Comparison of ENCODE assay signal across 26 mouse cellular contexts in the genomic region with DNA sequence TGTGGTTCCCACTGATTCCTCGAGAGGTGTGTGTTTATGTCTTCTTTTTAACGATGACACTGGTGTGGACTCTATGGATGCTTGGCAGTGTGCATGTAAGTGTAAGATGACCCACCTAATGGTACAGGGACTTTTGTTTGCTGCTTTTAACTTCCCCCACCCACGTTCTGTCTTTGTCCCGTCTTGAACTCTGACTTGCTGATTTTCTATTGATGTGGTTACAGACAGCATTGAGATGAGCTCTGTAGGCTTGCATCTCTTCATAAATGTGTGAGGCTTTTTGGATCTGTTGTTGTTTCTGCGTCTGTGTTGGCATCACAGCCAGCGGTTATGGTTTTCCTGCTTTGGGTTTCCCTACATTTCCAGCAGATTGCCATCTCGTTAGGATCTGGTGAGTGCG. TPM values are rescaled to one million over a fixed set of nuclear protein-coding genes. Genes with fewer than 3 reads are reported as not detected.
DNase-seq lines count a peak whose midpoint lies in the region; ATAC-seq and TF ChIP-seq lines count a peak whose summit lies in the region.
"Had no signal": no experiment of that assay in that cellular context is flagged by ENCODE, and none has a peak within 500 bp of the region (broad histone marks: within the 10 kb centered on the region; RNA-seq: fewer than 3 reads in every experiment).

No protein-coding gene starts in this region.

- intact Hi-C loops in gastrocnemius, adult 2 months (cut with DNase I) = no loop called here

- peak overlapping the region; percentile 84 for H3K27ac ChIP-seq in gastrocnemius, adult 2 months
- peak overlapping the region; percentile 88; the same call in 1 of the 2 replicates for H3K27ac ChIP-seq in liver, embryonic 16.5 days (ENCODE audit: low read length)
- no peak overlapping the region for H3K27ac ChIP-seq in lung, postnatal 0 days (ENCODE audit: low read length)
- H3K27ac ChIP-seq: embryonic facial prominence, embryonic 12.5 days; forebrain, embryonic 13.5 days; hindbrain, embryonic 13.5 days; intestine, embryonic 15.5 days; limb, embryonic 10.5 days; neural tube, embryonic 15.5 days had no signal

- no peak for TF ChIP-seq EP300 in lung, postnatal 0 days (IDR thresholded peaks at IDR 0.05)

- peaks cover 74% of the 10 kb centered on the region for H3K4me1 ChIP-seq in liver, embryonic 16.5 days (ENCODE audit: control insufficient read depth, low read depth, low read length)
- H3K4me1 ChIP-seq in lung, postnatal 0 days (ENCODE audit: insufficient read depth, low read depth, low read length) = peaks cover 29% of the 10 kb centered on the region

- H3K9ac ChIP-seq in liver, embryonic 16.5 days (ENCODE audit: low read depth, low read length) = no peak overlapping the region
- no peak overlapping the region for H3K9ac ChIP-seq in lung, postnatal 0 days (replicated peaks; ENCODE audit: low read depth)
- H3K9ac ChIP-seq: embryonic facial prominence, embryonic 12.5 days; forebrain, embryonic 13.5 days; hindbrain, embryonic 13.5 days; intestine, embryonic 15.5 days; neural tube, embryonic 15.5 days had no signal

- TF ChIP-seq CTCF in gastrocnemius, adult 2 months (IDR thresholded peaks at IDR 0.05) = no peak
- no peak for TF ChIP-seq CTCF in lung, postnatal 0 days (IDR thresholded peaks at IDR 0.05)

- H3K27me3 ChIP-seq in liver, embryonic 16.5 days (ENCODE audit: control insufficient read depth, insufficient read depth, low read depth, low read length) = no peaks in the 10 kb centered on the region
- H3K27me3 ChIP-seq in lung, postnatal 0 days (replicated peaks; ENCODE audit: insufficient read depth, low read length) = no peaks in the 10 kb centered on the region
- H3K27me3 ChIP-seq: embryonic facial prominence, embryonic 12.5 days; forebrain, embryonic 13.5 days; hindbrain, embryonic 13.5 days; intestine, embryonic 15.5 days; neural tube, embryonic 15.5 days had no signal

- H3K4me3 ChIP-seq in gastrocnemius, adult 2 months = no peak overlapping the region
- no peak overlapping the region for H3K4me3 ChIP-seq in liver, embryonic 16.5 days (ENCODE audit: low read depth, low read length)
- no peak overlapping the region for H3K4me3 ChIP-seq in lung, postnatal 0 days (ENCODE audit: low read depth, low read length)
- H3K4me3 ChIP-seq: embryonic facial prominence, embryonic 12.5 days; erythroblast, embryonic 14.5 days; forebrain, embryonic 13.5 days; hindbrain, embryonic 13.5 days; intestine, embryonic 15.5 days; limb, embryonic 10.5 days; neural tube, embryonic 15.5 days had no signal

- no peak for ATAC-seq in liver, embryonic 16.5 days (ENCODE audit: low read depth)
- no peak for ATAC-seq in lung, postnatal 0 days
- ATAC-seq: forebrain, embryonic 13.5 days; intestine, embryonic 15.5 days had no signal

- no peaks in the 10 kb centered on the region; the same call in 1 of the 2 replicates for H3K36me3 ChIP-seq in liver, embryonic 16.5 days (ENCODE audit: control insufficient read depth, insufficient read depth)
- no peaks in the 10 kb centered on the region for H3K36me3 ChIP-seq in lung, postnatal 0 days (ENCODE audit: insufficient read depth, low read length)
- H3K36me3 ChIP-seq: embryonic facial prominence, embryonic 12.5 days; hindbrain, embryonic 13.5 days; intestine, embryonic 15.5 days; neural tube, embryonic 15.5 days had no signal

- WGBS in liver, embryonic 16.5 days (ENCODE audit: insufficient replicate concordance) = 76% methylated on average over 8 of the region's 8 CpGs
- 88% methylated on average over 8 of the region's 8 CpGs for whole genome bisulfite sequencing in lung, postnatal 0 days

- no peak for DNase-seq in gastrocnemius, adult 2 months
- DNase-seq in gastrocnemius, postnatal 4 days (ENCODE audit: low spot score in 2 of 2) = no peak
- DNase-seq in CD4-positive helper T cell, adult 2 months (ENCODE audit: low read depth, low spot score) = peak; percentile 76
- DNase-seq in induced T-regulatory cell, adult 2 months (ENCODE audit: low read depth) = peak; percentile 72
- no peak for DNase-seq in layer of hippocampus, adult 8-10 months (ENCODE audit: low spot score in 2 of 2)
- DNase-seq in lung, postnatal 0 days (ENCODE audit: low spot score) = no peak
- DNase-seq: adrenal gland, adult 2 months; cerebellum, adult 11-12 months; cerebellum, postnatal 10 days; gastrocnemius, postnatal 14 days; heart, adult 18-20 months; kidney, adult 8-10 months; kidney, postnatal 10 days; lung, postnatal 10 days; right cerebral cortex, adult 18-20 months; right cerebral cortex, postnatal 4 days; thymus, adult 18-20 months had no signal

- H3K9me3 ChIP-seq in liver, embryonic 16.5 days (replicated peaks; ENCODE audit: control insufficient read depth, low read length) = 0 out of 2 replicates have a peak, but pooled peaks cover 4% of the 10 kb centered on the region
- H3K9me3 ChIP-seq in lung, postnatal 0 days (ENCODE audit: low read length) = no peaks in the 10 kb centered on the region
- H3K9me3 ChIP-seq: embryonic facial prominence, embryonic 12.5 days; forebrain, embryonic 13.5 days; hindbrain, embryonic 13.5 days; intestine, embryonic 15.5 days; limb, embryonic 10.5 days; neural tube, embryonic 15.5 days had no signal

- H3K4me2 ChIP-seq in liver, embryonic 16.5 days (ENCODE audit: low read depth, low read length) = no peak overlapping the region
- no peak overlapping the region for H3K4me2 ChIP-seq in lung, postnatal 0 days (replicated peaks; ENCODE audit: low read depth, low read length)
- H3K4me2 ChIP-seq: embryonic facial prominence, embryonic 12.5 days; forebrain, embryonic 13.5 days; hindbrain, embryonic 13.5 days; intestine, embryonic 15.5 days; midbrain, embryonic 11.5 days; neural tube, embryonic 15.5 days had no signal

RNA-seq across cellular contexts. Expression of a gene that starts 8.5 kb away (rescaled TPM):
- 10 to 100 TPM; 10.7 to 15.8 TPM for total RNA-seq in gastrocnemius, adult 2 months (2021)
- total RNA-seq in gastrocnemius, postnatal 4 days (2021) = 10 to 100 TPM; 50.2 to 67.5 TPM
- polyA plus RNA-seq in liver, embryonic 16.5 days (2015; fragmentation: Nextera tagmentation; extraction: Ambion mirVana) = 34.7 and 35.9 TPM in 2 replicates
- 10 to 100 TPM; 37.1 to 44.8 (median 39.0) TPM for total RNA-seq in layer of hippocampus, adult 8-10 months (2022)
- polyA plus RNA-seq in lung, postnatal 0 days (2015; fragmentation: Nextera tagmentation; extraction: Ambion mirVana) = 87.3 and 96.6 TPM in 2 replicates

Comparison
In these comparisons a context has a peak if more than half of its experiments do, and no peak if none do; other contexts are left out.
1. DNase-seq: peak in CD4-positive helper T cell, adult 2 months (single experiment) and induced T-regulatory cell, adult 2 months (single experiment); none in gastrocnemius, adult 2 months (single experiment), gastrocnemius, postnatal 4 days (0 of 2), layer of hippocampus, adult 8-10 months (0 of 2) and lung, postnatal 0 days (single experiment).